Mouse (Mus musculus) duodenum, adult 2 months (tissue): Measurements from ENCODE around the gene Mptx2. TPM values are rescaled to one million over a fixed set of nuclear protein-coding genes. Genes with fewer than 3 reads are reported as not detected.

Source experiments
- polyA plus RNA-seq: library from polyadenylated mRNA; depleted of rRNA; stranded (reverse); fragments of >200 nt; gene quantifications from 2 replicates; pipeline ENCODE4 v1.2.3, GENCODE M21; 2012; ENCODE audit warnings: low replicate concordance; rRNA removed

The Mptx2 gene
- 1.1 and 11.3 TPM in 2 replicates for polyA plus RNA-seq

GRCm38 (mm10) chr1:173277677-173278076 lies at the start of gene Mptx2:
Gene Mptx2, minus strand, starts transcription at chr1:173277777.

GRCm38 (mm10) chr1:173265701-173266100 lies 11.9 kb downstream of the Mptx2 start, which contains the start of gene Olfr418:
Gene Olfr418, plus strand, starts transcription at chr1:173266001.

GRCm38 (mm10) chr1:173227081-173227480 lies 50.5 kb downstream of the Mptx2 start, which contains the start of gene Fcer1a:
Gene Fcer1a, minus strand, starts transcription at chr1:173227214.

Other genes with a start within 250 kb of the Mptx2 start
- gene Olfr1408, start 140.4 kb downstream of the Mptx2 start, polyA plus RNA-seq, result not detected in 2 replicates
- gene Olfr1406, start 87.1 kb downstream of the Mptx2 start, polyA plus RNA-seq, result not detected in 2 replicates
- not detected in 2 replicates for gene Olfr218, start 80.0 kb downstream of the Mptx2 start, polyA plus RNA-seq
- gene Olfr1404, start 65.4 kb downstream of the Mptx2 start, polyA plus RNA-seq, result not detected in 2 replicates
- gene Fcer1a, start 50.6 kb downstream of the Mptx2 start, polyA plus RNA-seq, result 0.12 TPM in 1 of 2 replicates, not detected in the other
- gene Olfr418, start 11.8 kb downstream of the Mptx2 start, polyA plus RNA-seq, result not detected in 2 replicates
- 7.0 and 8.4 TPM in 2 replicates for gene Ackr1, start 56.0 kb upstream of the Mptx2 start, polyA plus RNA-seq
- gene Aim2, start 73.1 kb upstream of the Mptx2 start, polyA plus RNA-seq, result 0.11 and 1.4 TPM in 2 replicates
- gene Cadm3, start 89.9 kb upstream of the Mptx2 start, polyA plus RNA-seq, result 4.9 and 5.4 TPM in 2 replicates
- 0.21 and 0.65 TPM in 2 replicates for gene Ifi206, start 213.3 kb upstream of the Mptx2 start, polyA plus RNA-seq